Mouse (Mus musculus) liver, embryonic 14.5 days (tissue): ENCODE measurements around the gene Med13l.

Experiments
- CTCF ChIP-seq: IDR thresholded peaks from 2 replicates; pipeline ENCODE4 v1.5.1; 2016; ENCODE audit warnings: antibody characterized with exemption, low read depth, control low read depth
- EP300 ChIP-seq: IDR thresholded peaks from 2 replicates; pipeline ENCODE4 v1.6.1; 2016; ENCODE audit warnings: antibody characterized with exemption, low read depth

DNA sequence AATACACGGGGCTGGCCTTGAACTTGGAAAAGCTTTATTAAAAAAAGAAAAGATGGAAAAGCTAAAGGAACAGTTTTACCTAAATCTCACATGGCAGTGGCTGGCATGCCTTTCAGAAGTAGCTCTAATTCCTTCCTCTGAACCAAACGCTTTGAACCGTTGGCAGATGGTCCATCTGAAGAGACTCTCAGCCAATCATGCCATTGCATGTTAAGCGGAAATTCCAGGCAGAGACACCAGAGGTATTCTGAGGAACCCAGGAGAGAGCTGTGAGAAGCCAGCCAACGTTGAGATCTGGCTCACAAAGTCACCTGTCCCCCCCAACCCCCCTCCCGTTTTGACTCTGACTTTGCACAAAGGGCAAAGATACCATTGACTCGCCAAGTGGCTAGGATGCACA is 42.2 kb downstream of the Med13l start:
- TF ChIP-seq CTCF (no peak), EP300 (no peak)
